Mouse (Mus musculus) hindbrain, embryonic 11.5 days (tissue): Measurements from ENCODE around the gene Ppp1r12b. TPM values are rescaled to one million over a fixed set of nuclear protein-coding genes. Genes with fewer than 3 reads are reported as not detected.

Experiments
- ATAC-seq: fragments of 200-750 bp; cut with Nextera tagmentation; 2 replicates; pipeline ENCODE4 v1.8.0; 2017; ENCODE audit warnings: mild to moderate bottlenecking, moderate TSS enrichment, moderate library complexity; ENCODE audit not compliant: low FRiP score
- DNase-seq: peaks from one replicate; pipeline ENCODE4 v3.0.0-alpha.2; 2015; ENCODE audit warnings: low spot score
- H3K27ac ChIP-seq: fragments of 300-500 bp; sonication (generic); 2 replicates; pipeline ENCODE4 v1.5.1; 2014; ENCODE audit warnings: mild to moderate bottlenecking, low read depth, low read length
- H3K27me3 ChIP-seq: fragments of 300-500 bp; sonication (generic); 2 replicates; pipeline ENCODE4 v1.6.1; 2014; ENCODE audit warnings: mild to moderate bottlenecking, low read length, moderate library complexity, mixed read lengths; ENCODE audit not compliant: control insufficient read depth, insufficient read depth
- H3K36me3 ChIP-seq: fragments of 300-500 bp; sonication (generic); 2 replicates; pipeline ENCODE4 v1.6.1; 2014; ENCODE audit warnings: mild to moderate bottlenecking, low read length, moderate library complexity, mixed read lengths; ENCODE audit not compliant: control insufficient read depth, insufficient read depth
- H3K4me1 ChIP-seq: fragments of 300-500 bp; sonication (generic); replicated peaks from 2 replicates; pipeline ENCODE4 v1.6.1; 2014; ENCODE audit warnings: low read length, mixed read lengths; ENCODE audit not compliant: control insufficient read depth, insufficient read depth
- H3K4me2 ChIP-seq: fragments of 300-500 bp; sonication (generic); replicated peaks from 2 replicates; pipeline ENCODE4 v1.6.1; 2014; ENCODE audit warnings: mild to moderate bottlenecking, low read depth, low read length
- H3K4me3 ChIP-seq: fragments of 300-500 bp; sonication (generic); 2 replicates; pipeline ENCODE4 v1.5.1; 2014; ENCODE audit warnings: low read depth, low read length
- H3K9ac ChIP-seq: fragments of 300-500 bp; sonication (generic); 2 replicates; pipeline ENCODE4 v1.6.1; 2014; ENCODE audit warnings: low read depth, low read length
- H3K9me3 ChIP-seq: fragments of 300-500 bp; sonication (generic); 2 replicates; pipeline ENCODE4 v1.6.1; 2016; ENCODE audit warnings: low read length; ENCODE audit not compliant: control insufficient read depth
- WGBS: fragments of 180-500 bp; shearing (Covaris S2); extraction: QIAGEN DNeasy Blood & Tissue Kit; methylation state at CpG from one replicate; pipeline ENCODE4 v1.1.7; 2014; 5-methylcytosine and 5-hydroxymethylcytosine counted together
- polyA plus RNA-seq: library from polyadenylated mRNA; unstranded; fragments of >200 nt; fragmentation: Nextera tagmentation; extraction: Ambion mirVana; gene quantifications from 2 replicates; pipeline ENCODE4 v1.2.1, GENCODE M21; 2014

Gene Ppp1r12b
- polyA plus RNA-seq, 1 experiment from 2014 or later, result 10.8 TPM

GRCm38 (mm10) chr1:134788096-134788495 lies 167.6 kb downstream of the Ppp1r12b start:
- H3K36me3 ChIP-seq, result no peaks in the 10 kb centered on the region
- no peak for ATAC-seq
- H3K4me1 ChIP-seq, result no peaks in the 10 kb centered on the region
- H3K9ac ChIP-seq, result no peak overlapping the region
- H3K4me3 ChIP-seq, result no peak overlapping the region
- no peaks in the 10 kb centered on the region for H3K27me3 ChIP-seq
- DNase-seq, result peak; percentile 25
- WGBS, result 49% methylated on average over 7 of the region's 7 CpGs
- no peak overlapping the region for H3K27ac ChIP-seq
- H3K4me2 ChIP-seq, result no peak overlapping the region
- no peaks in the 10 kb centered on the region for H3K9me3 ChIP-seq

GRCm38 (mm10) chr1:134784911-134785310 lies 170.8 kb downstream of the Ppp1r12b start:
- no peaks in the 10 kb centered on the region for H3K27me3 ChIP-seq
- DNase-seq, result no peak
- no peaks in the 10 kb centered on the region for H3K36me3 ChIP-seq
- H3K4me1 ChIP-seq, result no peaks in the 10 kb centered on the region
- no peak overlapping the region for H3K4me2 ChIP-seq
- H3K4me3 ChIP-seq, result no peak overlapping the region
- WGBS, result 81% methylated on average over 1 of the region's 1 CpGs
- H3K9me3 ChIP-seq, result no peaks in the 10 kb centered on the region
- H3K9ac ChIP-seq, result no peak overlapping the region
- H3K27ac ChIP-seq, result no peak overlapping the region
- ATAC-seq, result no peak

- Histone ChIP-seq H3K4me1 (no peaks in the 10 kb centered on the region), H3K4me3 (no peak overlapping the region), H3K9ac (no peak overlapping the region), H3K9me3 (no peaks in the 10 kb centered on the region), H3K36me3 (no peaks in the 10 kb centered on the region), H3K27me3 (no peaks in the 10 kb centered on the region), H3K27ac (no peak overlapping the region), H3K4me2 (no peak overlapping the region)
- no peak for ATAC-seq
- WGBS, result 77% methylated on average over 6 of the region's 6 CpGs
- DNase-seq, result no peak
These were observed 171.3 kb downstream of the Ppp1r12b start for GRCm38 (mm10) chr1:134784481-134784880.

GRCm38 (mm10) chr1:134783958-134784357 lies 171.8 kb downstream of the Ppp1r12b start:
- no peaks in the 10 kb centered on the region for H3K36me3 ChIP-seq
- no peak overlapping the region for H3K27ac ChIP-seq
- no peak overlapping the region for H3K9ac ChIP-seq
- H3K4me3 ChIP-seq, result no peak overlapping the region
- H3K4me1 ChIP-seq, result no peaks in the 10 kb centered on the region
- H3K4me2 ChIP-seq, result no peak overlapping the region
- DNase-seq, result no peak
- no peak for ATAC-seq
- 79% methylated on average over 4 of the region's 4 CpGs for WGBS
- H3K9me3 ChIP-seq, result no peaks in the 10 kb centered on the region
- H3K27me3 ChIP-seq, result no peaks in the 10 kb centered on the region

- H3K4me2 ChIP-seq, result no peak overlapping the region
- no peaks in the 10 kb centered on the region for H3K36me3 ChIP-seq
- no peaks in the 10 kb centered on the region for H3K27me3 ChIP-seq
- DNase-seq (no peak), ATAC-seq (no peak)
- no peak overlapping the region for H3K27ac ChIP-seq
- no peaks in the 10 kb centered on the region for H3K9me3 ChIP-seq
- no peak overlapping the region for H3K9ac ChIP-seq
- 86% methylated on average over 5 of the region's 5 CpGs for WGBS
- H3K4me3 ChIP-seq, result no peak overlapping the region
- no peaks in the 10 kb centered on the region for H3K4me1 ChIP-seq
These were observed 172.9 kb downstream of the Ppp1r12b start for GRCm38 (mm10) chr1:134782797-134783196.

GRCm38 (mm10) chr1:134777936-134778548 lies 177.7 kb downstream of the Ppp1r12b start:
- no peak for DNase-seq

GRCm38 (mm10) chr1:134777201-134777885 lies 178.4 kb downstream of the Ppp1r12b start:
- Histone ChIP-seq H3K9me3 (no peaks in the 10 kb centered on the region), H3K4me2 (no peak overlapping the region), H3K9ac (no peak overlapping the region), H3K27me3 (no peaks in the 10 kb centered on the region), H3K27ac (no peak overlapping the region), H3K4me1 (no peaks in the 10 kb centered on the region; the same call in 1 of the 2 replicates), H3K36me3 (no peaks in the 10 kb centered on the region), H3K4me3 (no peak overlapping the region)
- no peak for DNase-seq
- no peak for ATAC-seq
- 89% methylated on average over 12 of the region's 12 CpGs for WGBS

More at GRCm38 (mm10) chr1:134777936-134778548, 177.7 kb downstream of the Ppp1r12b start:
- H3K4me1 ChIP-seq, result no peaks in the 10 kb centered on the region; the same call in 1 of the 2 replicates
- no peak overlapping the region for H3K9ac ChIP-seq
- no peak for ATAC-seq
- H3K27ac ChIP-seq, result no peak overlapping the region
- H3K4me2 ChIP-seq, result no peak overlapping the region
- no peak overlapping the region for H3K4me3 ChIP-seq
- WGBS, result 75% methylated on average over 13 of the region's 13 CpGs
- H3K9me3 ChIP-seq, result no peaks in the 10 kb centered on the region
- H3K27me3 ChIP-seq, result no peaks in the 10 kb centered on the region
- no peaks in the 10 kb centered on the region for H3K36me3 ChIP-seq

- no peak for ATAC-seq
- no peak overlapping the region for H3K27ac ChIP-seq
- WGBS, result 43% methylated on average over 3 of the region's 3 CpGs
These were observed 180.1 kb downstream of the Ppp1r12b start for GRCm38 (mm10) chr1:134775631-134776030.

More at GRCm38 (mm10) chr1:134775631-134776030, 180.1 kb downstream of the Ppp1r12b start:
- H3K9ac ChIP-seq, result no peak overlapping the region
- no peaks in the 10 kb centered on the region for H3K27me3 ChIP-seq
- no peaks in the 10 kb centered on the region; the same call in 1 of the 2 replicates for H3K4me1 ChIP-seq
- H3K4me2 ChIP-seq, result no peak overlapping the region
- no peak for DNase-seq
- H3K9me3 ChIP-seq, result no peaks in the 10 kb centered on the region
- no peaks in the 10 kb centered on the region for H3K36me3 ChIP-seq
- H3K4me3 ChIP-seq, result no peak overlapping the region
